Mouse (Mus musculus) NIH3T3 (cell line): Measurements from ENCODE around the gene Ptk6.

Experiments
- DNase-seq: peaks from one replicate; pipeline ENCODE4 v3.0.0-alpha.2; 2012; ENCODE audit warnings: low read depth

The Ptk6 gene

DNA sequence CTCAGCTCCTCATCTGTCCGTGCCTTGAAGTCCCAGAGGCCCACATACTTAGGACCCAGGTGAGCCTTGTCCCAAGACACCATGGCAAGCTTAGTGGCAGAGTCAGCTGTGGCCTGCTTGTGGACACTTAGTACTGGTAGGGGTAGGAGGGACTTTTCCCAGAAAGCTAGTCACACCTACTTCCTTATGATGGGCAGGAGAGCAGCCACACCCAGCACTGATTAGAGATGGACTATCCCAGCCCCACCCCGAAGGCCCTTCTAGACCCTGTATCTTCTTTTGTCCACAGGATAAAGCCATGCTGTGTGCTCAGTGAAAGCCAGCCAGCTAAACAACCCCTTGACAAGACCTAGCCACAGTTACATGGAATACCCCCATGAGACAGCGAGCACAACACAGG, at the start of gene Ptk6:
Gene Ptk6, minus strand, starts transcription at position 368 of the 400 bp plus-strand sequence.
- no peak for DNase-seq

DNA sequence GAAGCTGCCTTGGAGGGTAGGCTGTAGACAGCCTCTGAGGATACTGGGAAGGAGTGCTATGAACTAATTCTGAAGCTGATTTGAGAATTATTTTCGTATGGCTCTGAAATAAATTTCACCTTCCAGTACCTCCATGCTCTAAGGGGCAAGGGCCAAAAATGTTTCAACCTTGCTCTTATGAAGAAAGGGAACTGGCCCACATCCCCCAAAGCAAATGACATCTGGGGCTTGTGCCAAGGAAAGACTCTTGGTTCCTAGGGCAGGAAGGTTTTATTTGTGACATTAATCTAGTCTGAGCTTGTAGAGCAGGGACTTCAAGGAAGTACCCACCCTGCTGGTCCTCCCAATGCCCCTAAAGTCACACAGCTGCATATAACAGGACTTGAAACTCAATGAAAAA, 49.3 kb upstream of the Ptk6 start:
- no peak for DNase-seq

DNA sequence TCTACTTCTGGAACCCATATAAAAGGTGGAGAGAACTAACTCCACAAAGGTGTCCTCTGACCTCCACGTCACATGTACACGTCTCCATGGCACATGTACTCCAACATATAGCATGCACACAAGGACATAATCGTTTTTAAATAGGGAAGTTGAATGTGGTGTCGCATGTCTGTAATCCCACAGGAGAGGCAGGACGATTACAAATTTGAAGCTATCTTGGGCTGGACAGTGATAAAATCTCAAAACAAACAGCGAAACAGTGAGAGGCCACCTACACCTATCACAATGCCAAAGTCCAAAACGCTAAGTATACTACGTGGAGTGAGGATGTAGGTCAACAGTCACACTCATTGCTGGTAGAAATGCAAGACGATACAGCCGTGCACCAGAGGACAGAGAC, 46.6 kb upstream of the Ptk6 start:
- no peak for DNase-seq

DNA sequence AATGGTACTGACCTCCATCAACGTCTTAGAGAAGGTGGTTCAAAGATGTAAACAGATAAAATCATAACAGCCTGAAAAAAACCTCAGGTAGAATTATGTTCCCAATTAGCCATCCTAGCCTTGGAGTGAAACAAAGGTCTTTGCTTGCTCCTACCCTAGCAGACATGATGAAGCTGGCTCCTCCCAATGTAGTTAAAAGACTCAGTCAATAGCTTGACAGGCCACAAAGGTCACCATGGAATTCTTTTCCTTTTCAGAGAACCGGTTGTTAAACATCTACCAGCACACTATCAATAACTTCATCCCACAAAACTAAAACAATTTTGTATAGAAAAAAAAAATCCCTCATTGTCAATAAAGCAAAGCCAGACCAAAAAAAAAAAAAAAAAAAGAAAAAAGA, 42.4 kb upstream of the Ptk6 start:
- no peak for DNase-seq

DNA sequence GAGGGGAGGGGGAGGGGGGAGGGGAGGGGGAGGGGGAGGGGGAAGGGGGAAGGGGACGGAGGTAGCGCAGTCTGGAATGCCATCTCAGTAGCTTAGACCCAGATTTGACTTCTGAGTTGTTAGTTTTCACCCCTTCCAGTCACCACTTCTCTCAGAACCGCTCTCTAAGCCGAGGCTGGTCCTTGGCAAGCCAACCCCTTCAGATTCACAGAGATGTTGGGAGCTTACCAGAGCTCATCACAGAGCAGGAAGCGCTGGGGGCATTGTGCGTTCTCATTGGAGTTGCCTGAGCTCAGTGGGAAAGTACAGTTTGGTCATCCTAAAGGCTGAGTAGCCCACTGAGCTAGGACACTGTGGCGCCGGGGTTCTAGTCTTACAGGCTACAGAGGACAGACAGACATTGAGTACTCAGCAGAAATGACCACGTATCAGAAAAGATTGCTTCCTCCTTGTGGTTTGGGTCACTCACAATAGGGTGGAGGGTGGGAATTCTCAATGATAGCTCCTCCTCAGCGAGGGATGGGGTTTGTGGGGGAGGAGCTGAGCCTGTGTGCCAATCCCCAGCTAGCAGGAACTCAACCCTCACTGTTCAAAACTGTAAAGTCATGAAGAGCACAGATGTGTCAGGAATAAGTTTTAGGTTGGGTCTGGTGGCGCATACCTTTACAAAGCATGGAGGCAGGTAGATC, 41.3 kb upstream of the Ptk6 start:
- DNase-seq: peak; percentile 22

DNA sequence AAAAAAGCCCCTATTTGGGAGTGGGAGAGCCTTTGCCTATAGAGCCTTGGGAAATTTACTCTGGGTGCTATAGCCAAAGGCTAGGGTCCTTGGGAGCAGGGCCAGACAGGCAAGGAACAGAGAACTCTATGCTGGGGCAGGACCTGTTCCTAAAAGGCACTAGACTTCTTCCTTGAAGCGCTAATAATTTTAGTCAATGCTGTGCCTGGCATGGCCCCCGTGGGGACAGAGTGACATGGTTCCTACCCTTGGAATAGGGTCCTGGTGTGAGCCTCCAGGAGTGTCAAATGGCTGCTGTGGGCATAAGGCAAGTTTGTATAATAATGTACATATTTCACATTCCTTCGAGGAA, 39.7 kb upstream of the Ptk6 start:
- DNase-seq: no peak

DNA sequence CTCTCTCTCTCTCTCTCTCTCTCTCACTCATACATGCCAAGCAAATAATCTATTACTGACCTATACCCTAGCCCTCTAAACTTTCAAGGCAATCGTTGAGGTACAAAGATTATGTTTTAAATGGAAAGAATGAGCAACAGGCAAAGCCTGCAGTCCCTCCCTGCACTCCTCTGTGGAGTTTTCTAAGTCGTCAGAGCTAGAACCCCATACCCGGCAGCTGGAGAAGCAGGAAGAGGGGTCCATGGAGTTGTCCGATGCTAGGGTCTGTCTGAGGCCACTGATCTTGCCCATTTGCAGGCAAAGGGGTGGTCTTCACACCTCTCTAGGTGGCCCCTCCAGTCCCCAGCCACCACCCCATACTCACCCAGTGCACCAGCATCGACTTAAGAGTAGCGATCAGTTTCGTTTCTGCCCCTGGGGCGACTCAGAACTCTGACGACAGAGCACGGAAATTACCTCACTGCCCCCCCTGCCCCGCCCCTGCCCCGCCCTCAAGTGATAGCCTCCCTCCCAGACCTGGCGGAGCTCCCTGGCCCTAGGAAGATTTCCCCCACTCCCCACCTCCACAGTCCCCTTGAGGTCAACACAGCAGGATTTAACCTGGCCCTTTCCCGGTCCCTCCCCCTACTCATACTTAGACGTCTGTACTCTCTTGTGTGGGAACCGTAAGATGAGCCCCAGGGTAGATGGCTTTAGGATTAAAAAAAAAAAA, 39.2 kb upstream of the Ptk6 start, which contains the start of gene Helz2:
Gene Helz2, minus strand, starts transcription at position 426 of the 712 bp plus-strand sequence.
- DNase-seq: peak; percentile 83

DNA sequence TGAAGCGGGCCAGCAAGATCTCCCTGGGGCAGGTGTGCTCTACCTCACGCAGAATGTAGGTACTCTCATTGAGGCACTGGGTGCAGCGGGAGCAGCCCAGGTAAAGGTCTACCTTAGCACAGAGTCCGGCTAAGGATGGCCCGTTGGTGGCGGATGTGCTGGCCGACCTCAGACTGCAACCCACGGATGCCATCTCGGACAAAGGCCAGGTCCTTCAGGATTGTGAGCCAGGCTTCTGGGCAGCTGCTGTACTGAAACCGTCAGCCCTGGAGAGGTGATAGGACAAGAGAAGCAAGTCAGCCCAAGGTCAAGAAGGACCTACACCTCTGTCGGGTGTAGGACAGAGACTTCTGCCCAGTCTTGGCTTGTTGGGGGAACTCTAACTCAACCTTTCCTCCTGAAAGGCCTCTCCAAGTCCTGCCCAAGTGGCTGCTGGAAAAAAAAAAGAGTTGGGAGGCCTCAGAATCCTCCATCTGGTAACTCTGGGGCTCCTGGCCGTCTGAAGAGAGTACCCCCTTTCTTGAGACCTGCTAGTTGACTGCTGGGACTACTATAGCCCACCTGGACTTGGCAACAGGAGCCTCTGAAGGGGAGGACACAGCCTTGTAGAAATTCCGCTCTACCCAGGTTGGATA, 38.3 kb upstream of the Ptk6 start:
- no peak for DNase-seq

DNA sequence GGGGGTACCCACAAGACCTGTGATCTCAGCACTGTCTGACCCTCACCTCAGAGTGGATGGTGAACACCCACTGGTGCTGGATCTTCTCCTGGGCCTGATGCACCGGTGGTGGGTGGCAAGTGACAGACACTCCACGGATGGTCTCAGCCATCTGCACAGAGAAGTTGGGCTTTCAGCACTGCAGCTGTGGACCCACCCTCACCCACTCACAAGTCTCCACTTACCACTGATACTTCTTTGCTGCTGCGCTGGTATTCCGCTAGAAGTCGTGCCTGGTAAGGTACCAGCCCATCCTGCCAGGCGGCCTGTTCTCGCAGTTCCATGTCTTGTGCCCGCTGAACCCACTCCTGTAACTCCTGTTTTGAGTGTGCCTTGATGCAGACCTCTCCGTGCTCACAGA, 36.7 kb upstream of the Ptk6 start:
- DNase-seq: no peak

DNA sequence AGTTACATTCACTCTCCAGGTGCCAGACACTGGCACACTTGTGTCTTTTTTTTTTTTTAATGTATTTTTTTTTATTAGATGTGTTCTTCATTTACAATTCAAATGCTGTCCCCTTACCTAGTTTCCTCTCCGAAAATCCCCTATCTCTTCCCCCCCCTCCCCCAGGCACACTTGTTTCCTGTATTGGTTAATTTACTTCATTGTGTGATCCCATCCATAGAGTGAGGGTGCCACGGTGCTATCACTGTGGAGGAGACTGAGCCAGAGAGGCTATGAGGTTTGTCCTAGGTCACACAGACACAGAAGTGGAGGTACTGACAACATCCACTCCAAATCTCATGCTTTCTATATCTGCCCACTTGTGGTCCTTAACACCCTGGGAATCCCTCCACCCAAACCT, 36.3 kb upstream of the Ptk6 start:
- no peak for DNase-seq

DNA sequence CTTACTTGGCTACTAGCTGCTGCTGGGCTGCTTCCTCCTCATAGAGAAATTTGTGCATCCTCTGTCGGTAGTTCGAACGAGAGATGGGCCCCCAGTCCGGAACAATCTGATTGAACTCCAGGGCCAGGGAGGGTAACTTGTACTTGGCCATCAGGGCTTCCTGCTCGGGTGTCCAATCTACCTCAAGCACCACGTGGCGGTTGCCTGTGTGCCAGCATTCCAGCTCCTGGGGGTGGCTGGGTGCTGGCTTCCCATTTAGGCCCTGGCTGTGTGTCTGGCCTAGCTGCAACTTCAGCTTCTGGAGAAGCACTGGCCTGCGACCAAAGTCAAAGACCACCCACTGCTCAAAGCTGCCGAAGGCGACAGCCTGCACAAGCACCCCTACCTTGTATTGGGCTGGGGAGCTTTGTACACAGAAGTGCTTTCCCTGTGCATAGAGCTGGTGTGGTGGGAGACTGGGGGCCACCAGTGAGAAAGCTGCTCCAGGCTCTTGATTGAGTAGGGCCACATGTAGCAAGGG, 35.6 kb upstream of the Ptk6 start:
- no peak for DNase-seq

DNA sequence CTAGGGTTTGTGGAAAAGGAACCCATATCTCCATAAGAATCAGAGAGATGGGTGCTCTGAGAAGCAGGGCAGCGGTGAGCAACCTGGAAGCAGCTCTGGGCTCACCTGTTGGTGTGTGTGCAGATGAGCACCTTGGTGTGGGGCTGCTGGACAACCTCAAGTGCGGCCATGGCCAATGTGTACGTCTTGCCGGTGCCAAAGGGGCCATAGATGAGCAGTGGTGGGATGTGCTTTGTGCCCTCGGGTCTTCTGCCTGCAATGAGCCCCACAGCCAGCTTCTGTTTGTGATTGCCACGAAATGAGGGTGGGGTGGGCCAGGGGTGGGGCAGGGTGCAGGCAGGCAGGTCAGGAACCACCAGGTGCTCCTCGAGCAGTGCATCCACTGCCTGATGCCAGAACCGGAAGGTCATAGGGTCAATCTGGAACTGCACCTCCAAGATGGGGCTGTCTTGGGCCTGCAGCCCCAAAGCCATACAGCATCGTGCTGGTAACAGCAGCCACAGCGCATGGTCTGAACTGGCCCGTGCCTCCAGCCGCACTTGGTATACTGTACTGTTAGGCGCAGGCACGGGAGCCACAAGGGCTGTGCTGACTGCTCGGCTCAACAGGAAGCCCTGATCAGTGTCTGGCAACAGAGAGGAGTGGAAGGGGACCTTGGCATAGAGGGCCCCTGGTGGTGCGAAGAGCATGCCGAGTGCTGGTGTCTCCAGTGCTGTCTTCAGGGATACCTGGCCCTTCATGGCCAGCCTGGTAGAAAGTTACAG, 34.8 kb upstream of the Ptk6 start:
- no peak for DNase-seq

DNA sequence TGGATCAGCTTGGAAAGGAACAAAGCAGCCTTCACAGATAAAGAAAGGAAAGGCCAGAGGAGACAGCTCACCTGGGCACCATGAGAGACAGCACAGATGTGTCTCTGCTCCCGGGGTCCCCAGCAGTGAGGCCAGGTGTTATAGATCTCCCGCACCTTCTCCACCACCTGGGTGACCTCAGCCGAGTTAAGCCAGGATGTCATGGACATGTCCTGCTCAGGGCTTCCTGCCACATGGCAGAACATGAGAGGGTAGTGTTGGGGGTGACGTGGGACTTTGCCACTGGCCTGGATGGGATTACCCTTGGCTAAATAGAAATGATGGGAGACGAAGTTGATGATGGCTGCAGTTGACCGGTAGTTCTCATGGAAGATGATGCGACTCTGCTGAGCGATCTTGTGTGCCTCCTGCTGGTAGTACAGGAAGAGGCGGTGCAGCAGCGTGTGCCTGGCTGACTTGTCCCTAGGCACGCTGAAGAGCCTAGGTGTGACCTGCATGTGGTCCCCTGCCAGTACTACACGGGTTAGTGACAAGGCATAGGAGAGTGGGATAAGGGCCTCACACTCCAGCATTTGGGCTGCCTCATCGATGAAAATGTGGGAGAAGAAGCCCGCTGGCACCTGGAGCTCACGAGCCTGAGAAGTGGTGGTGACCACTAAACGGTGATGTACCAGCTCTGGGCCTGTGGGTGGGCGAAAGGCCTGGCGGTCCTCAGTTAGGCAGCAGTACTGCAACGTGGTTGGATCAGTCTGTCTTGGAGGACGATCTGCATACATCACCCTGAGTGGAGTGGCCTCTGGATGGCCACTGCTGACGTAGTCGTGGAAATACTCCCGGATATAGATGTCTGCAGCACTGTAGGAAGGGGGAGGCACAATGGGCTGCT, 33.3 kb upstream of the Ptk6 start:
- DNase-seq: peak; percentile 9

DNA sequence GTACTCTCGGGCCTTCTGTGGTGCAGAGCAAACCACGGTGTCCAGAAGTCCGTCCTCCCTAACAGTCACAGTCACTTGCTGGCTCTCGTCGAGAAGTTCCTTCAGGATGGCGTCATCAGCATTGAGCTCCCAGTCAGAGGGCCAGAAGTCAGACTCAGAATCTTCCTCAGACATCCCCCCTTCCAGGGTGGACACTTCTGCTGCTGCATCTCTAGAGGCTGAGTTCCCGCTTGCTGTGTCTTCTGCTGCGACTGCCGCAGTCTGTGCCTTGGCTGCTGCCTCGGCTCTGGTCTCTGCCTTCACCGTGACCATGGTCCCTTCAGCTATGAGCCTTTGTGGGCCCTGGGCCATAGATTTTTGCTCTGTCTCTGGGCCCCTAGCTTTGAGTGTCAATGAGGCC, 32.1 kb upstream of the Ptk6 start:
- DNase-seq: no peak

DNA sequence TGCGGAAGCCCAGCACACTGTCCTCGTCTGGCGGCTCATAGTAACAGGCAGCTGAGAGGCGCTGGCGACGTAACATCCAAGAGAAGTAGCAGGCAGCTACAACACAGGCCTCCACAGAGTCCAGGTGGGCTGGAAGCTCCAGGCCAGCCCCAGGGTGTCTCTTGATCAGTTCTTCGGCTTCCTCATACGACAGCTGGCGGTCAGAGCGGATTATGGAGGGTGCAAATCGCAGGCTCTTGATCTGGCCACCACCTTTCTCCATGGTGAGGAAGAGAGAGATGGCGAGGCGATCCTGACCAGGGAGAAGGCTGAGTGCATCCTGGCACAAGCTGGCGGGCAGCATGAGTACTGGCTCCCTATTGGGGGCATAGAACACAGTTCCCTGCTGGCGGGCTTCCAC, 30.9 kb upstream of the Ptk6 start:
- DNase-seq: no peak

DNA sequence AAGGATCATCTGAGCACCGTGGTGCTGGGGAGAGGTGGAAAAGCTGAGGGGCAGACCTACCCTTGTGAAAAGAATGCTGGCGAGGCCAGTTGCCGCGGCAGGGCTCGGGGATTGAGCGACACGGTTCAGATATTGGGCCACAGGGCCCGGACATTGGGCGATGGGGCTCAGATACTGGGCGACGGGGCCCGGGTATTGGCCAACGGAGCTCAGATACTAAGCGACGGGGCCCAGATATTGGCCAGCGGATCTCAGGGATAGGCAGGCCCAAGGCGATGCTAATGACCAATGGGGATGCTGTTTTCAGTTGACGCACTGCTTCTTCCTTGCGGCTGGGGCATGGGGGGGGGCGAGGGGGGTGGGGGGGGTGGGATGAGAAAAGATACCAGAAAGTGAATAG, 28.6 kb upstream of the Ptk6 start:
- DNase-seq: no peak

DNA sequence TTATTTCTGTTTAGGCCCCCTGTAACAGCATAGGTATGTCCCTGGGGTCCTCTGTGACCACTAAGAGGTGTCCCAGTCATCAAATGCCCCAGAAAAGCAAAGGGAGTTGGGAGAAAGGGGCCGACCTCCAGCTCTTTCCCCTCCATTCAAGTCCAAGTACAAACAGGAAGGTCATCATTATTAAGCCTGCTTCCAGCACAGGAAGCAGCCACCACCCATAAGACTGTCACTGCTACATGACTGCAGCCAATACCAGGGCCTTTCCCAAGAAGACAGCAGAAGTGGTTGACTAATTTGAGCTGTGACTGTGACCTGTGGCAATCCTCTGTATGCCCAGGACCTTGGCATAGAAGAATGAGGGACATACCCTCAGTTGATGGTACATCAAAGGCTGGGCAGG, 25.7 kb upstream of the Ptk6 start:
- no peak for DNase-seq

DNA sequence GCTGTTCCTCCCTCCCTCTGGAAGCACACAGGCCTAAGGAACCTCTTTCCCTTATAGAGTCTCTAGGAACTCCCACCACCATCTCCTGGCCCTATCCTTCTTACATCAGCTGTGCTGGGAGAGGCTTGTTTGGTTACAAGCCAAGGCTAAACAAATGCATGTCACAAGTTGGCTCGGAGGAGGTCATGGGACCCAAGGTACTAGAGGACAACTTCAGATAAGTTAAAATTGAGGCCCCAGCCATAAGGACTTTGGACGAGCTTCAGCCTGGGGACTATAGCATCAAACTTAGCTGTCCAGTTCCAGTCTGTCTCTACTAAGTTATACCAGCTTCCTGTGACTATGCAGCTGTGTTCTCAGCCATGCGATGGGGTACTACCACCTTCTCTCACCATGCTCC, 24.5 kb upstream of the Ptk6 start:
- DNase-seq: no peak

DNA sequence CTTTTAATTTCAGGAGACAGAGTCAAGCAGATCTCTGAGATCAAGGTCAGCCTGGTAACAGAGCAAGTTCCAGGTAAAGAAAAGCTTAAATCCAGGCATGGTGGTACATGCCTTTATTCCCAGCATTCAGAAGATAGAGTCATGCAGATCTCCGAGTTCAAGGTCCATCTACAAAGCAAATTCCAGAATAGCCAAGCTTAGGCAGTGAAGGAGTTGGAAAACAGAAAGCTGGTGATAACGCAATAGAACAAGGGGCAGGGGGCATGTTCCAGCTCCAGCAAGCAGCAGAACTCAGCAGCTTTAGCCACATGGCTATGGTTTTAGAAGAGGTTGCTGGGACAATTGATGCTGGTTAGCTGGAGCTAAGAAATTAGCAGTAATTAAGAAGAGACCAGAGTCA, 22.4 kb upstream of the Ptk6 start:
- no peak for DNase-seq

DNA sequence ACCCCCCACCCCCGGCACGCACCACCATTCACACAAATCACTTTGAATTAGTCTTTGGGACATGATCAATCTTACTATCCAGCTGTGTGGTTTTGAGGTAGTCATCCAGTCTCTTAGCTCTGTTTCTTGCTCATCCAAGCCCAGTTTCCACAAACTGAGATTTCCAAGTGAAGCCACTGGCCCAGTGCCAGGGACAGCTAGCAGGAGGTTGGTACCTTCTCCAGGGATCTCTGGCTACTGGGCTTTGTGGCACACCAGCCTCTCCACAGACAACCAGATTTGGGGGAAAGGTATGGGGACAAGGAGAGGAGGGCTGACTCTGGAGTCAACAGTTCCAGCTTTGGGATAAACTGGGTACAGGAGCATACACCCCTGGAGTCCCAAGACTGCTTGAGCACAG, 17.8 kb upstream of the Ptk6 start:
- DNase-seq: peak; percentile 32

DNA sequence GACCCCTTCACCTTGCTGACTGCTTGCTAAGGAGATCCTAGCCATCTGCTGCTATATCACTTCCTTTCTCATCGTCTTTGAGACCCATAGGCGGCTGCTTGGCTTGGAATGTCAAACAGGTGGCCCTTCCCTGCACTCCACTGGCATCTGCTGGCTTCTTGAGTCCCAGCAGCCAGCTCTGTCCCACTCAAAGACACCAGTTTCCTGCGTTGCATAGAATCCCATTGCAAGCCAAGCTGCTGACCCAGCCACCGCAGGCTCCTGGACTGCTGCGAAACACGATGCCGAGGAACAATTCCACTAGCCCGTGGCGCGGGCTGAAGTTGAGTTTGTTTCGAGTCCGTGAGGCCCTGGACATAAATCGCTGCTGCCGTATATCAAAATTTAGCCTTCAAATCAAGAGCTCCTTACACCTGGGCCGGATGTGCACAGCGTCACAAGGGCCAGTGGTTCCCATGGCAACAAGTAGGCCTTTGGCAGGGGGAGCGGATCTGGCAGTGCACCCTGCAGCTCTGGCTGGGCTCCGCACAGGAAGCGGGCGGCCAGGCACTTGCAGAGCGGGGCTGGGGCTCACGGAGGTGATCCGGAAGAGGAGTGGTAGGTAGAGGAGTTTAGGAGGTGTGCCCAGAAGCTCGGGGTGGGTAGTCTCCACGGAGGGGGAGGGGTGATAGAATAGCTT, 17.1 kb upstream of the Ptk6 start, which contains the start of gene Fndc11:
Gene Fndc11, plus strand, starts transcription at position 476 of the 679 bp plus-strand sequence.
- DNase-seq: peak; percentile 32
